Mouse (Mus musculus) kidney, postnatal 0 days (tissue): ENCODE results near the gene Atg9a. TPM values are rescaled to one million over a fixed set of nuclear protein-coding genes. Genes with fewer than 3 reads are reported as not detected.
A peak's percentile ranks its signal among the peaks of the same experiment; 100 is the strongest.

Experiments used
- ATAC-seq: fragments of 200-750 bp; cut with Nextera tagmentation; replicated peaks from 2 replicates; pipeline ENCODE4 v1.8.0; 2017; ENCODE audit warnings: low read depth, moderate number of reproducible peaks, moderate TSS enrichment, moderate library complexity; ENCODE audit not compliant: low FRiP score
- DNase-seq: peaks from one replicate; pipeline ENCODE4 v3.0.0-alpha.2; 2016; ENCODE audit warnings: low spot score
- H3K27ac ChIP-seq: fragments of 300-500 bp; sonication (generic); 2 replicates; pipeline ENCODE4 v1.5.1; 2014; ENCODE audit warnings: mild to moderate bottlenecking
- H3K27me3 ChIP-seq: fragments of 300-500 bp; sonication (generic); 2 replicates; pipeline ENCODE4 v1.6.1; 2014; ENCODE audit warnings: low read length, mixed read lengths; ENCODE audit not compliant: insufficient read depth
- H3K36me3 ChIP-seq: fragments of 300-500 bp; sonication (generic); 2 replicates; pipeline ENCODE4 v1.6.1; 2014; ENCODE audit warnings: low read length, mixed read lengths; ENCODE audit not compliant: insufficient read depth
- H3K4me1 ChIP-seq: fragments of 300-500 bp; sonication (generic); replicated peaks from 2 replicates; pipeline ENCODE4 v1.6.1; 2014; ENCODE audit warnings: antibody characterized with exemption, low read length, mixed read lengths; ENCODE audit not compliant: insufficient read depth
- H3K4me2 ChIP-seq: fragments of 300-500 bp; sonication (generic); 2 replicates; pipeline ENCODE4 v1.6.1; 2014; ENCODE audit warnings: mild to moderate bottlenecking, low read length, moderate library complexity, mixed read lengths
- H3K4me3 ChIP-seq: fragments of 300-500 bp; sonication (generic); replicated peaks from 2 replicates; pipeline ENCODE4 v1.5.1; 2014; ENCODE audit warnings: low read depth, low read length
- H3K9ac ChIP-seq: fragments of 300-500 bp; sonication (generic); 2 replicates; pipeline ENCODE4 v1.6.1; 2014; ENCODE audit warnings: low read depth, low read length
- H3K9me3 ChIP-seq: fragments of 300-500 bp; sonication (generic); replicated peaks from 2 replicates; pipeline ENCODE4 v1.6.1; 2016; ENCODE audit warnings: low read length, inconsistent platforms, mixed read lengths
- CTCF ChIP-seq: IDR thresholded peaks from 2 replicates; pipeline ENCODE4 v1.5.1; 2016; ENCODE audit warnings: antibody characterized with exemption, low read depth, mild to moderate bottlenecking, moderate library complexity
- WGBS: fragments of 180-500 bp; shearing (Covaris S2); extraction: QIAGEN DNeasy Blood & Tissue Kit; methylation state at CpG from one replicate; pipeline ENCODE4 v1.1.7; 2014; 5-methylcytosine and 5-hydroxymethylcytosine counted together
- microRNA-seq: library from miRNA; unstranded; fragments of <30 nt; microRNA quantifications from one replicate; pipeline ENCODE4, GENCODE M21; 2016
- polyA plus RNA-seq: library from polyadenylated mRNA; unstranded; fragments of >200 nt; fragmentation: Nextera tagmentation; extraction: Ambion mirVana; gene quantifications from 2 replicates; pipeline ENCODE4 v1.2.1, GENCODE M21; 2015

The Atg9a gene
- polyA plus RNA-seq, 1 experiment from 2014 or later, result 27.3 TPM

- ATAC-seq (no peak), DNase-seq (no peak)
- H3K4me3 ChIP-seq, result no peak overlapping the region
- WGBS, result 98% methylated on average over 2 of the region's 2 CpGs
- no peak overlapping the region for H3K4me2 ChIP-seq
- no peak for TF ChIP-seq CTCF
- H3K9me3 ChIP-seq, result no peaks in the 10 kb centered on the region
- H3K9ac ChIP-seq, result no peak overlapping the region
- peaks cover 11% of the 10 kb centered on the region; the same call in 1 of the 2 replicates for H3K4me1 ChIP-seq
- no peaks in the 10 kb centered on the region for H3K27me3 ChIP-seq
- no peak overlapping the region for H3K27ac ChIP-seq
- H3K36me3 ChIP-seq, result peaks cover 20% of the 10 kb centered on the region
Observed at GRCm38 (mm10) chr1:75138448-75138847, 53.5 kb downstream of the Atg9a start.

- peaks cover 7% of the 10 kb centered on the region; the same call in 1 of the 2 replicates for H3K4me1 ChIP-seq
- DNase-seq (no peak), ATAC-seq (no peak)
- no peak for TF ChIP-seq CTCF
- WGBS, result 69% methylated on average over 3 of the region's 3 CpGs
- H3K27ac ChIP-seq, result no peak overlapping the region
- H3K36me3 ChIP-seq, result peaks cover 20% of the 10 kb centered on the region
- no peak overlapping the region for H3K9ac ChIP-seq
- H3K4me3 ChIP-seq, result no peak overlapping the region
- H3K9me3 ChIP-seq, result no peaks in the 10 kb centered on the region
- H3K4me2 ChIP-seq, result no peak overlapping the region
- H3K27me3 ChIP-seq, result no peaks in the 10 kb centered on the region
Observed at GRCm38 (mm10) chr1:75136730-75137129, 55.3 kb downstream of the Atg9a start.

GRCm38 (mm10) chr1:75136293-75136692 lies 55.7 kb downstream of the Atg9a start:
- DNase-seq (no peak), ATAC-seq (no peak)
- no peak overlapping the region for H3K4me3 ChIP-seq
- H3K4me1 ChIP-seq, result peaks cover 7% of the 10 kb centered on the region; the same call in 1 of the 2 replicates
- H3K27me3 ChIP-seq, result no peaks in the 10 kb centered on the region
- H3K9ac ChIP-seq, result no peak overlapping the region
- TF ChIP-seq CTCF, result no peak
- H3K27ac ChIP-seq, result no peak overlapping the region
- no peak overlapping the region for H3K4me2 ChIP-seq
- H3K36me3 ChIP-seq, result peaks cover 20% of the 10 kb centered on the region
- no peaks in the 10 kb centered on the region for H3K9me3 ChIP-seq
- 81% methylated on average over 6 of the region's 6 CpGs for WGBS

GRCm38 (mm10) chr1:75133421-75134207 lies 58.4 kb downstream of the Atg9a start, which contains the start of gene Slc23a3:
Gene Slc23a3 (minus strand): TSS chr1:75133890.
- H3K27me3 ChIP-seq, result no peaks in the 10 kb centered on the region
- no peaks in the 10 kb centered on the region for H3K9me3 ChIP-seq
- peak; percentile 42 for DNase-seq
- peak within 1 kb of the TSS; percentile 33; the same call in 1 of the 2 replicates for H3K4me2 ChIP-seq
- H3K27ac ChIP-seq, result peak within 1 kb of the TSS; percentile 47; the same call in 1 of the 2 replicates
- no peak for TF ChIP-seq CTCF
- WGBS, result 43% methylated on average over 12 of the region's 12 CpGs
- ATAC-seq, result peak; percentile 85
- H3K9ac ChIP-seq, result no peak within 1 kb of the TSS
- no peaks in the 10 kb centered on the region for H3K4me1 ChIP-seq
- no peak within 1 kb of the TSS for H3K4me3 ChIP-seq
- peaks cover 16% of the 10 kb centered on the region for H3K36me3 ChIP-seq

Small RNA genes lying within 50 kb of the gene (microRNA-seq; reads per million reads assigned to microRNA genes)
- gene Gm27943, result not detected

Other genes with a start within 250 kb of the Atg9a start
- 6.3 and 6.9 TPM in 2 replicates for gene Ihh, start 240.5 kb downstream of the Atg9a start, polyA plus RNA-seq
- gene Nhej1, start 67.0 kb downstream of the Atg9a start, polyA plus RNA-seq, result 10.5 and 11.0 TPM in 2 replicates
- gene Slc23a3, start 58.3 kb downstream of the Atg9a start, polyA plus RNA-seq, result 9.8 and 11.3 TPM in 2 replicates
- gene Cnppd1, start 49.5 kb downstream of the Atg9a start, polyA plus RNA-seq, result 47.2 and 52.2 TPM in 2 replicates
- 47.8 and 52.0 TPM in 2 replicates for gene Retreg2, start 49.4 kb downstream of the Atg9a start, polyA plus RNA-seq
- gene Zfand2b, start 23.6 kb downstream of the Atg9a start, polyA plus RNA-seq, result 43.2 and 47.7 TPM in 2 replicates
- 34.4 and 36.8 TPM in 2 replicates for gene Abcb6, start 11.8 kb downstream of the Atg9a start, polyA plus RNA-seq
- 19.7 TPM in 2 replicates for gene Ankzf1, start within 50 bp of the Atg9a start, polyA plus RNA-seq
- gene Glb1l, start 18.6 kb upstream of the Atg9a start, polyA plus RNA-seq, result 47.4 and 47.6 TPM in 2 replicates
- 114 and 122 TPM in 2 replicates for gene Stk16, start 18.6 kb upstream of the Atg9a start, polyA plus RNA-seq
- gene Tuba4a, start 27.7 kb upstream of the Atg9a start, polyA plus RNA-seq, result 171 and 200 TPM in 2 replicates
- gene A630095N17Rik, start 39.9 kb upstream of the Atg9a start, polyA plus RNA-seq, result 0.18 TPM in 1 of 2 replicates, not detected in the other
- 30.4 and 31.3 TPM in 2 replicates for gene Dnajb2, start 44.2 kb upstream of the Atg9a start, polyA plus RNA-seq
- gene Ptprn, start 72.3 kb upstream of the Atg9a start, polyA plus RNA-seq, result 0.08 and 0.13 TPM in 2 replicates
- not detected in 2 replicates for gene Resp18, start 86.2 kb upstream of the Atg9a start, polyA plus RNA-seq
- gene Dnpep, start 125.8 kb upstream of the Atg9a start, polyA plus RNA-seq, result 128 and 137 TPM in 2 replicates
- 18.6 and 19.1 TPM in 2 replicates for gene Des, start 168.1 kb upstream of the Atg9a start, polyA plus RNA-seq
- 40.1 and 44.3 TPM in 2 replicates for gene Speg, start 183.1 kb upstream of the Atg9a start, polyA plus RNA-seq
- gene Gmppa, start 243.7 kb upstream of the Atg9a start, polyA plus RNA-seq, result 69.5 and 72.5 TPM in 2 replicates